Mouse (Mus musculus) E14TG2a.4 (cell line): ENCODE results near the gene Smim22.
A peak's percentile ranks its signal among the peaks of the same experiment; 100 is the strongest.

Experiments
- H3K27me3 ChIP-seq: 2 replicates; pipeline ENCODE4 v1.6.1; 2014; ENCODE audit warnings: low read length, control low read depth; ENCODE audit not compliant: insufficient read depth
- H3K36me3 ChIP-seq: 2 replicates; pipeline ENCODE4 v1.6.1; 2014; ENCODE audit warnings: low read length, control low read depth; ENCODE audit not compliant: insufficient read depth
- H3K4me1 ChIP-seq: replicated peaks from 2 replicates; pipeline ENCODE4 v1.6.1; 2014; ENCODE audit warnings: low read depth, low read length, control low read depth
- H3K4me3 ChIP-seq: replicated peaks from 2 replicates; pipeline ENCODE4 v1.5.1; 2014; ENCODE audit warnings: mild to moderate bottlenecking, low read length
- H3K9me3 ChIP-seq: 2 replicates; pipeline ENCODE4 v1.6.1; 2014; ENCODE audit warnings: low read length, control low read depth
- CTCF ChIP-seq: conservative IDR thresholded peaks from 2 replicates; pipeline ENCODE4 v1.5.1; 2014; ENCODE audit warnings: low read length
- NANOG ChIP-seq: IDR thresholded peaks from 2 replicates; pipeline ENCODE4 v1.6.1; 2014; ENCODE audit warnings: borderline replicate concordance, low read length, mixed read lengths
- POU5F1 ChIP-seq: IDR thresholded peaks from 2 replicates; pipeline ENCODE4 v1.6.1; 2014; ENCODE audit warnings: low read length, borderline replicate concordance

Smim22 gene

GRCm38 (mm10) chr16:4997553-4997952 lies 9.5 kb upstream of the Smim22 start, which contains the start of gene Sept12:
Gene Sept12, minus strand, starts transcription at chr16:4997852.
- no peak within 1 kb of the TSS for H3K4me3 ChIP-seq
- H3K27me3 ChIP-seq: no peaks in the 10 kb centered on the region
- H3K9me3 ChIP-seq: no peaks in the 10 kb centered on the region
- TF ChIP-seq POU5F1 (no peak), CTCF (no peak), NANOG (no peak)
- H3K4me1 ChIP-seq: peaks cover 5% of the 10 kb centered on the region; the same call in 1 of the 2 replicates
- H3K36me3 ChIP-seq: no peaks in the 10 kb centered on the region

- TF ChIP-seq POU5F1 (no peak), CTCF (no peak), NANOG (no peak)
- no peaks in the 10 kb centered on the region for H3K36me3 ChIP-seq
- no peaks in the 10 kb centered on the region for H3K27me3 ChIP-seq
- H3K4me1 ChIP-seq: peaks cover 5% of the 10 kb centered on the region; the same call in 1 of the 2 replicates
- H3K9me3 ChIP-seq: no peaks in the 10 kb centered on the region
- no peak overlapping the region for H3K4me3 ChIP-seq
Measured at GRCm38 (mm10) chr16:4998984-4999383, 8.1 kb upstream of the Smim22 start.

DNA sequence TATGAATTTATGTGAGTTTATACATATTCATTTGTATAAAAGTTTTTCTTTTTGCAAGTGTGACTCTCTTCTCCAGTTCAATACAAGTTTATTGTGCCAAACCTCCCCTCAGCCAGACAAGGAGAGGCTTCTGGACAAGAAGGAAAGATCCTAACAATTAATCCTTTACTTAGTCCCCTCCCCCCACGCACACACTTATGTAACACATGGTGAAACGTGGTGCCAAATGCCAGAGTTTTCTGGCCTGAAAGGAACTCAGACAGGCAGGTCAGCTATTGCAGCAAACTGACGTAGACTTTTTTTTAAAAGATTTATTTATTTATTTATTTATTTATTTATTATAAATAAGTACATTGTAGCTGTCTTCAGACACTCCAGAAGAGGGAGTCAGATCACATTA lies 6.5 kb upstream of the Smim22 start:
- Histone ChIP-seq H3K9me3 (no peaks in the 10 kb centered on the region), H3K4me3 (no peak overlapping the region)
- TF ChIP-seq CTCF (no peak), NANOG (no peak), POU5F1 (no peak)

DNA sequence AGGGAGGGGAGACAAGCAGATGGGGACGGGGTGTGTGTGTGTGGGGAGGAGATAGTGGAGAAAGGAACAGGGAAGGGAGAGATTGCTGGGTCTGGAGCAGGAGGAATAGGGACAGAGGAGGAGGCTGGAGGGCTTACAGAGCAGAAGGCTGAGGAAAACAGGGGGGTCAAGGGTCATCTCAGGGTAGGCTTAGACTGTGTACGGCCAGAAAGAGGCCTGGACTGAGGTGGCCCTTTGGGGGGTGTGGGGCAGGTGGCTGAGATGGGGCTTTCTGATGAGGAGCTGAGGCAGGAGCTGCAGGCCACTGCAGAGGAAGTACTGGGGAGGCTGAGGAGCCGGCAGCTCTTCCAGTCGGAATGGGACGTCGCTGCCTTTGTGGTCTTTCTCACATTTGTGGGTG lies 404 bp downstream of the Smim22 start:
- peaks cover 39% of the 10 kb centered on the region for H3K36me3 ChIP-seq
- peaks cover 55% of the 10 kb centered on the region for H3K4me1 ChIP-seq
- no peaks in the 10 kb centered on the region for H3K9me3 ChIP-seq
- no peaks in the 10 kb centered on the region for H3K27me3 ChIP-seq
- H3K4me3 ChIP-seq: peak overlapping the region; percentile 39
- TF ChIP-seq POU5F1 (no peak), CTCF (no peak)

More for the DNA sequence above, 6.5 kb upstream of the Smim22 start:
- Histone ChIP-seq H3K36me3 (no peaks in the 10 kb centered on the region), H3K4me1 (peaks cover 5% of the 10 kb centered on the region; the same call in 1 of the 2 replicates), H3K27me3 (no peaks in the 10 kb centered on the region)

GRCm38 (mm10) chr16:5008076-5008475 lies 988 bp downstream of the Smim22 start:
- H3K9me3 ChIP-seq: no peaks in the 10 kb centered on the region
- TF ChIP-seq CTCF: no peak
- TF ChIP-seq POU5F1: no peak
- TF ChIP-seq NANOG: no peak
- no peaks in the 10 kb centered on the region for H3K27me3 ChIP-seq
- H3K4me1 ChIP-seq: peaks cover 60% of the 10 kb centered on the region
- H3K36me3 ChIP-seq: peaks cover 39% of the 10 kb centered on the region
- peak overlapping the region; percentile 39; the same call in 1 of the 2 replicates for H3K4me3 ChIP-seq

GRCm38 (mm10) chr16:5010371-5010935 lies 3.4 kb downstream of the Smim22 start:
- Histone ChIP-seq H3K9me3 (no peaks in the 10 kb centered on the region), H3K27me3 (peaks cover 6% of the 10 kb centered on the region; the same call in 1 of the 2 replicates), H3K4me1 (peaks cover 77% of the 10 kb centered on the region), H3K4me3 (no peak overlapping the region), H3K36me3 (peaks cover 53% of the 10 kb centered on the region)
- no peak for TF ChIP-seq NANOG
- TF ChIP-seq CTCF: no peak
- no peak for TF ChIP-seq POU5F1

GRCm38 (mm10) chr16:5011285-5011684 lies 4.2 kb downstream of the Smim22 start:
- Histone ChIP-seq H3K4me1 (peaks cover 80% of the 10 kb centered on the region), H3K36me3 (peaks cover 61% of the 10 kb centered on the region), H3K27me3 (peaks cover 6% of the 10 kb centered on the region; the same call in 1 of the 2 replicates), H3K9me3 (no peaks in the 10 kb centered on the region), H3K4me3 (no peak overlapping the region)
- TF ChIP-seq CTCF (no peak), POU5F1 (no peak), NANOG (no peak)

- Histone ChIP-seq H3K4me3 (peak overlapping the region; percentile 89), H3K36me3 (peaks cover 72% of the 10 kb centered on the region), H3K27me3 (peaks cover 6% of the 10 kb centered on the region; the same call in 1 of the 2 replicates), H3K4me1 (peaks cover 71% of the 10 kb centered on the region), H3K9me3 (no peaks in the 10 kb centered on the region)
- TF ChIP-seq CTCF: no peak
- TF ChIP-seq POU5F1: no peak
- no peak for TF ChIP-seq NANOG
Measured at GRCm38 (mm10) chr16:5012036-5013005, 5.2 kb downstream of the Smim22 start.
